Mouse (Mus musculus): ENCODE measurements at regions not wholly inside any gene's neighbourhood (a gene's known extent, or its start where the extent isn't known, plus 50 kb on each side); places are given as distances from the start of the nearest gene placed in this dataset.
A peak's percentile ranks its signal among the peaks of the same experiment; 100 is the strongest.

GRCm38 (mm10) chr3:83416536-83416935 lies 288.8 kb downstream of the Dchs2 start:
- Histone ChIP-seq H3K4me2 (ENCODE audit: low read depth) (no peak overlapping the region), H3ac (ENCODE audit: control insufficient read depth, insufficient read length) (no peak overlapping the region), H3K4me3 (no peak overlapping the region), H3K79me2 (ENCODE audit: control insufficient read depth, insufficient read depth) (no peaks in the 10 kb centered on the region), H3K27me3 (ENCODE audit: control insufficient read depth, insufficient read depth, insufficient read length) (no peaks in the 10 kb centered on the region), H3K36me3 (ENCODE audit: control insufficient read depth, insufficient read depth) (no peaks in the 10 kb centered on the region)
- TF ChIP-seq POLR2A (IDR thresholded peaks at IDR 0.05; ENCODE audit: insufficient read length, low read depth) (no peak), REST (IDR thresholded peaks at IDR 0.05; ENCODE audit: insufficient read depth, insufficient read length) (no peak), MAX (IDR thresholded peaks at IDR 0.05; ENCODE audit: low read depth) (no peak), MYOD1 (IDR thresholded peaks at IDR 0.05; ENCODE audit: control insufficient read depth in 1 of 3, insufficient read length in 2 of 3, low read depth in 2 of 3) (no peak)

DNA sequence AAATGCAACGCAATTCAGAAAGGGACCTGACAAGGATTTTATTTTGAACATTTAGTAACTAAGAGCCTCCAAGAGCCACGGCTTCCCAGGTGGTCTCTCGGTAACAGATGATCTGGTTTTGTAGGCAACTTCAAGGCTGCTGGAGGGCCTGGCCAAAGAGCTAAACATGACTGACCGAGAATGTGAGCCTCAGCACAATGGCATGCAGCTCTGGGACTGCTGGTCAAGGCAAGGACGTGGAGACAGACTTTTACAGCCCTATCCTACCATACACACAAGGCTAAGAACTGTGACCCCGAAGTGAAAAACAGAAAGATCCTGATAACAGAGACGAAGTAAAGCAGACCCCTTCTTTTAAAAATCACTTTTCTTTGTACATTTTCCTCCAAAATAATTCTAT lies 296.5 kb downstream of the Dchs2 start:
- Histone ChIP-seq H3ac (ENCODE audit: control insufficient read depth, insufficient read length) (no peak overlapping the region), H3K36me3 (ENCODE audit: control insufficient read depth, insufficient read depth) (no peaks in the 10 kb centered on the region), H3K27me3 (ENCODE audit: control insufficient read depth, insufficient read depth, insufficient read length) (no peaks in the 10 kb centered on the region), H3K4me3 (no peak overlapping the region), H3K79me2 (ENCODE audit: control insufficient read depth, insufficient read depth) (no peaks in the 10 kb centered on the region), H3K4me2 (ENCODE audit: low read depth) (no peak overlapping the region)
- no peak for TF ChIP-seq REST (IDR thresholded peaks at IDR 0.05; ENCODE audit: insufficient read depth, insufficient read length)
- TF ChIP-seq MYOG (IDR thresholded peaks at IDR 0.05; ENCODE audit: control insufficient read depth in 1 of 3, insufficient read depth in 1 of 3, insufficient read length in 2 of 3, low read depth in 2 of 3): no peak
- no peak for TF ChIP-seq POLR2A (IDR thresholded peaks at IDR 0.05; ENCODE audit: insufficient read length, low read depth)
- no peak for TF ChIP-seq SRF (IDR thresholded peaks at IDR 0.05; ENCODE audit: control insufficient read depth, insufficient read length, low read depth)
- TF ChIP-seq TCF12 (IDR thresholded peaks at IDR 0.05; ENCODE audit: insufficient read depth, poor library complexity, severe bottlenecking): no peak
- TF ChIP-seq MAX (IDR thresholded peaks at IDR 0.05; ENCODE audit: low read depth): no peak

DNA sequence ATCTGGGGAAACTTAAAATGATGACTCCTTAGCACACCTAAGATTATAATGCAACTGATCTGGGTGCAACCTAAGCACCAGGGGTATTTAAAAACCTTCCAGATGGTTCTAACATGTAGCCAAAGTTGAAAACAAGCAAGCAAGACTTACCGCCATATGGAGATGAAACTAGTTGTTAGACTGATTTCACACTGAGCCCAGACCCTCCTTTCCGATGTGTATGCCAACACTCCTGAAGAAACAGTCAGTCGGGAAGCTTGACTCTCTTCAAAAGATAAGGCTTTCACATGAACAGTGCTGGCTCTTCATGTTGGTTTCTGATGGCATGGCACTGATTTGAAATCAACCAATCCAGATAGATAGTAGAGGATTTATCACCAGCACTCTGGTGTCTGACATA lies 301.6 kb downstream of the Dchs2 start:
- TF ChIP-seq TCF3 (IDR thresholded peaks at IDR 0.05; ENCODE audit: insufficient read length, low read depth): no peak
- no peak for TF ChIP-seq CEBPB (IDR thresholded peaks at IDR 0.05; ENCODE audit: insufficient read depth, poor library complexity, severe bottlenecking)
- TF ChIP-seq E2F4 (IDR thresholded peaks at IDR 0.05; ENCODE audit: insufficient read depth): no peak
- TF ChIP-seq MAX (IDR thresholded peaks at IDR 0.05; ENCODE audit: low read depth): no peak
- H3K79me2 ChIP-seq (ENCODE audit: control insufficient read depth, insufficient read depth): no peaks in the 10 kb centered on the region
- no peaks in the 10 kb centered on the region for H3K36me3 ChIP-seq (ENCODE audit: control insufficient read depth, insufficient read depth)
- H3ac ChIP-seq (ENCODE audit: control insufficient read depth, insufficient read length): no peak overlapping the region
- no peak overlapping the region for H3K4me2 ChIP-seq (ENCODE audit: low read depth)
- no peaks in the 10 kb centered on the region for H3K27me3 ChIP-seq (ENCODE audit: control insufficient read depth, insufficient read depth, insufficient read length)
- H3K4me3 ChIP-seq: no peak overlapping the region

GRCm38 (mm10) chr3:83446154-83446667 lies 318.5 kb downstream of the Dchs2 start:
- Histone ChIP-seq H3K27me3 (ENCODE audit: control insufficient read depth, insufficient read depth, insufficient read length) (no peaks in the 10 kb centered on the region), H3K4me3 (no peak overlapping the region), H3ac (ENCODE audit: control insufficient read depth, insufficient read length) (no peak overlapping the region), H3K79me2 (ENCODE audit: control insufficient read depth, insufficient read depth) (no peaks in the 10 kb centered on the region), H3K36me3 (ENCODE audit: control insufficient read depth, insufficient read depth) (no peaks in the 10 kb centered on the region), H3K4me2 (ENCODE audit: low read depth) (peak overlapping the region; percentile 58)
- TF ChIP-seq TCF3 (IDR thresholded peaks at IDR 0.05; ENCODE audit: insufficient read length, low read depth): no peak
- no peak for TF ChIP-seq E2F4 (IDR thresholded peaks at IDR 0.05; ENCODE audit: insufficient read depth)
- peak in 1 of 3 experiments; percentile 54 for TF ChIP-seq MYOD1 (IDR thresholded peaks at IDR 0.05; ENCODE audit: control insufficient read depth in 1 of 3, insufficient read length in 2 of 3, low read depth in 2 of 3)
- TF ChIP-seq USF1 (IDR thresholded peaks at IDR 0.05; ENCODE audit: low read depth): no peak
- TF ChIP-seq CEBPB (IDR thresholded peaks at IDR 0.05; ENCODE audit: insufficient read depth, poor library complexity, severe bottlenecking): peak; percentile 58
- no peak for TF ChIP-seq MAX (IDR thresholded peaks at IDR 0.05; ENCODE audit: low read depth)
- no peak for TF ChIP-seq POLR2A (IDR thresholded peaks at IDR 0.05; ENCODE audit: insufficient read length, low read depth)
- TF ChIP-seq TCF12 (IDR thresholded peaks at IDR 0.05; ENCODE audit: insufficient read depth, poor library complexity, severe bottlenecking): peak; percentile 52
- no peak for TF ChIP-seq REST (IDR thresholded peaks at IDR 0.05; ENCODE audit: insufficient read depth, insufficient read length)
- TF ChIP-seq MYOG (IDR thresholded peaks at IDR 0.05; ENCODE audit: control insufficient read depth in 1 of 3, insufficient read depth in 1 of 3, insufficient read length in 2 of 3, low read depth in 2 of 3): peak in 2 of 3 experiments; percentile 28 to 39
- TF ChIP-seq SRF (IDR thresholded peaks at IDR 0.05; ENCODE audit: control insufficient read depth, insufficient read length, low read depth): no peak
- TF ChIP-seq POLR2AphosphoS2 (IDR thresholded peaks at IDR 0.05; ENCODE audit: insufficient read length, low read depth): no peak

DNA sequence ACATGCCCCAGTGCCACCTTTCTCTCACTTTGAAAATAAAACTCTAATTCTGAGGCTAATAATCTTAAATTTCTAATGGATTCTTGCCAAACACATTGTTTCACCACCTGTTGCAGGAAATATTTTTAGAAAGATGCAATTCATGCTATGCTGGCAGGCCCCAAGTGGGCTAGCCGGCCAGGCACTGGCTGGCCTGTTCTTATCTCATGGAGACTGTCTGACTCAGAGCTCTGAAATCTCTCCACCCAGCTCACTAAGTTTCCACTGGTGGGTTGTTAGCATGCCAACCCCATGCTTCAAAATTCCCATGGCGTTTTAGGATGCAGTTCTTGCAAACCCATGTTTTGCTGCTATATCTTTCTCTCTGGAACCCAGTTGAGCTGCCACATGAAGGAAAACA lies 315.5 kb upstream of the Sfrp2 start:
- Histone ChIP-seq H3K4me3 (no peak overlapping the region), H3K27me3 (ENCODE audit: control insufficient read depth, insufficient read depth, insufficient read length) (no peaks in the 10 kb centered on the region), H3K36me3 (ENCODE audit: control insufficient read depth, insufficient read depth) (no peaks in the 10 kb centered on the region), H3K4me2 (ENCODE audit: low read depth) (peak overlapping the region; percentile 44), H3ac (ENCODE audit: control insufficient read depth, insufficient read length) (no peak overlapping the region), H3K79me2 (ENCODE audit: control insufficient read depth, insufficient read depth) (no peaks in the 10 kb centered on the region)
- TF ChIP-seq MYOD1 (IDR thresholded peaks at IDR 0.05; ENCODE audit: control insufficient read depth in 1 of 3, insufficient read length in 2 of 3, low read depth in 2 of 3) (peak in 2 of 3 experiments; percentile 53 to 69), MYOG (IDR thresholded peaks at IDR 0.05; ENCODE audit: control insufficient read depth in 1 of 3, insufficient read depth in 1 of 3, insufficient read length in 2 of 3, low read depth in 2 of 3) (peak in 2 of 3 experiments; percentile 6 to 65), SRF (IDR thresholded peaks at IDR 0.05; ENCODE audit: control insufficient read depth, insufficient read length, low read depth) (no peak), CEBPB (IDR thresholded peaks at IDR 0.05; ENCODE audit: insufficient read depth, poor library complexity, severe bottlenecking) (0 out of 2 replicates have a peak, but pooled peaks have one; percentile 19)

Data from myocyte (in vitro differentiated cells).